Mouse (Mus musculus): Measurements from ENCODE around the gene Usp6nl.

DNA sequence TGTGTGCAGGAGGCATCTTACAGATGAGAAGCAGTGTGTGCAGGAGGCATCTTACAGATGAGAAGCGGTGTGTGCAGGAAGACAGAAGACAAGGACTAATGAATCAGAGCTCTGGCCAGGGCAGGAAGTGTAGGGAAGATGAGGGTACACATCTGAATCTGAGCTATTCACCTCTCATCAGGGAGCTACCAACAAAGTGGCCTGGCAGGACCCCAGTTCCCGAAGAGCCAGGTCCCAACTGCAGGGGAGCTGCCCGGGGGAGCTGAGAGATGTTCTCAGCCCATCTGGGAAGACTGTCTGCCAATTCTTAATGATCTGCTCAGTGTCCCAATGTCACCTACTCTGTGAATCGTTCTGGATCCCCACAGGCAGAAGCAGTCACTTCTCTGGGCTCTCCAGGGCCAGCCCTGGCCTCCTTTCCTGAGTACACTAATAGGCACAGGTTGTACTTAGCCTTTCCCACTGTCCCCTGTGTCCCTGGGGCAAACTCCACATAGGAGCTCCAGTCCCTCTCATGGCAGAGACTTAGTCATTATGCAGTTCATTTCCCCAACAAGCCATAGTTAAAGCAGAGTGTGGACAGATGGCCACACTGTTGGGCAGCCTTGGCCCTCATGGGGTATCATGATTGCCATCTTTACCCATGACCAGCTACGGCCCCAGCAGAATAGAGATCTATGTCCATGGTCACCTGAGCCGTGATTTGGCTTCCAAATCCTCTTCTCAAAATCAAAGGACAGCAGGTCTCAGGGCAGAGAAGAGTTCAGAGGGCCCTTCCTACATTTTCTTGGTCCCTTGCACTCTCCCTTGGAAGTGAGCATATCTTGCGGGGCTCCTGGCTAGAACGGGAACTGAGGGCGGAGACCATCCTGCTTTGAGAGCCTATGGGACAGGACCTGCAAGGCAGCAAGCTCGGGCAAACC is 165.4 kb downstream of the Usp6nl start:
- TF ChIP-seq POLR2AphosphoS2 (IDR thresholded peaks at IDR 0.05; ENCODE audit: low read length) (no peak), CTCF (IDR thresholded peaks at IDR 0.05 in 2 of 3, conservative IDR thresholded peaks at IDR 0.05 in 1 of 3; ENCODE audit: control insufficient read depth in 1 of 3, insufficient read depth in 1 of 3, low read depth in 2 of 3, low read length in 3 of 3, poor library complexity in 1 of 3, severe bottlenecking in 1 of 3) (no peak), MYC (IDR thresholded peaks at IDR 0.05; ENCODE audit: low read depth, low read length) (no peak), EP300 (IDR thresholded peaks at IDR 0.05; ENCODE audit: low read depth in 1 of 2, low read length in 2 of 2) (no peak), BHLHE40 (IDR thresholded peaks at IDR 0.05; ENCODE audit: borderline replicate concordance, low read depth, low read length) (no peak), GABPA (IDR thresholded peaks at IDR 0.05; ENCODE audit: low read depth, low read length) (no peak), POLR2A (IDR thresholded peaks at IDR 0.05; ENCODE audit: control insufficient read depth in 1 of 2, insufficient read depth in 1 of 2, low read depth in 1 of 2, low read length in 2 of 2, poor library complexity in 1 of 2) (no peak)
